Mouse (Mus musculus): Measurements from ENCODE around the gene Rbm34.
A peak's percentile ranks its signal among the peaks of the same experiment; 100 is the strongest.
"Not testable (repeated sequence)": the region's sequence is repeated elsewhere in the genome, so short reads cannot be mapped to it uniquely, and the experiment has no call there.

Rbm34 gene

GRCm38 (mm10) chr8:126919703-126920102 is 51.2 kb downstream of the Rbm34 start:
- no peak for DNase-seq (ENCODE audit: low spot score in 2 of 2)

GRCm38 (mm10) chr8:126919255-126919654 is 51.6 kb downstream of the Rbm34 start:
- DNase-seq (ENCODE audit: low spot score in 2 of 2), result no peak

DNA sequence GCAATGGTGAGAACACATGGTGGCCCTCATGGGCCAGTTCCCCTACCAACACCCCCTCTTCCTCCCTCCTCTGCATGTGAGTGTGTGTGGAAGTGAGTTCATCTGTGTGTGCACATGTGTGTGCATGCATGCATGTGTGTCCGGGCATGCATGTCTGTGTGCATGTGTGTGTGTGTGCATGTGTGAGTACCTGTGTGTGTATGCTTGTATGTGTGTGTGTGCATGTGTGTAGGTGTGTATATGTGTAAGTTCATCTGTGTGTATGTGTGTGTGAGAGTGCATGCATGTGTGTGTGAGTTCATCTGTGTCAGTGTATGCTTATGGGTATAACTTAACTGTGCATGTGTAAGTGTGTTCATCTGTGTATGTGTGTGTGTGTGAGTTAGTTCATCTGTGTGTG is 52.5 kb downstream of the Rbm34 start:
- no peak for DNase-seq (ENCODE audit: low spot score in 2 of 2)

DNA sequence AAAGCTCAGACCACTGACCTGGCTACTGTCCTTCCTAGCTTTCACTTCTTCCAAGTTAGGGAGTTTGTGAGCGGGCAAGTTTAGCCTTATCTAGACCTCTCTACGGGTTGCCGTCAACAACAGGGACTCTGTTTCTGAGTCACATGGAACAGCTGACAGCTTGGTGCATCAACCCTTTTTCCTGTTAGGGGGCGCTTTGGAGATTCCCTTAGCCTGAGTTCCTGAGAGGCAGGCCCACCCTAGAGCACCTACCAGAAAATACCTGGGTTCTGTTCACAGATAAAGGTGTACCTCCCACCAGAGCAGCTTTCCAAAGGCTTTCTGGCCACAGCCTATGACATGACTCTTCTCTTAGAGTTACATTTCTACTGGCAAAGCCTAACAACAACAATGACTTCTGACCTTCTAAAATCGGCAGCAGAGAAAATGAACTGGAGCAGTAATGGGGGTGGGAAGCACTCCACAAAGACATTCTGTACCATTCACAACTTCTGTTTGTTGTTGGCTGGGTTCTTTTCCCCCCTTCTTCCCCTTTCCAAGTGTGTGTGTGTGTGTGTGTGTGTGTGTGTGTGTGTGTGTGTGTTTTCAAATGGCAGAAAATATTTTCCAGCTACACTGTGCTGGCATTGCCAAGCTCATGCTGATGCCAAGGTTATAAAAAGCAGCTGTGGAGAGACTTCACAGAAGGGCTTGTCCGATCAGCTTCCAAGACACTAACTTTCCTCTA is 53.5 kb downstream of the Rbm34 start:
- no peak for DNase-seq (ENCODE audit: low spot score in 2 of 2)

- DNase-seq (ENCODE audit: low spot score in 2 of 2), result no peak
Measured at GRCm38 (mm10) chr8:126916611-126917010, 54.3 kb downstream of the Rbm34 start.

GRCm38 (mm10) chr8:126914609-126915375 is 56.1 kb downstream of the Rbm34 start:
- DNase-seq (ENCODE audit: low spot score in 2 of 2), result no peak

DNA sequence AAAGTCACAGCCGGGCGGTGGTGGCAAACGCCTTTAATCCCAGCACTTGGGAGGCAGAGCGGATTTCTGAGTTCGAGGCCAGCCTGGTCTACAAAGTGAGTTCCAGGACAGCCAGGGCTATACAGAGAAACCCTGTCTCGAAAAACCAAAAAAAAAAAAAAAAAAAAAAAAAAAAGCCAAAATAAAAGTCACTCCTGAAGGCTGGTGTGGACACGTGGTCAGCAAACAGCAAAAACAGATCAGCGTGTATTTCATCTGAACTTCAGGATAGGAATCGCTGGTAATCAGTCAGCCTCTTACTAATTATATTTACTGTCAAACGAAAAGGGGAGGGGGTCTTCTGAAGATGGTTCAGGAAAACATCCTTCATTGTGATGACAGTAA is 56.8 kb downstream of the Rbm34 start:
- not testable (repeated sequence) for DNase-seq (ENCODE audit: low spot score in 2 of 2)

- peak in 1 of 2 experiments; percentile 76 for DNase-seq (ENCODE audit: low spot score in 2 of 2)
Measured at GRCm38 (mm10) chr8:126913241-126914106, 57.4 kb downstream of the Rbm34 start.

DNA sequence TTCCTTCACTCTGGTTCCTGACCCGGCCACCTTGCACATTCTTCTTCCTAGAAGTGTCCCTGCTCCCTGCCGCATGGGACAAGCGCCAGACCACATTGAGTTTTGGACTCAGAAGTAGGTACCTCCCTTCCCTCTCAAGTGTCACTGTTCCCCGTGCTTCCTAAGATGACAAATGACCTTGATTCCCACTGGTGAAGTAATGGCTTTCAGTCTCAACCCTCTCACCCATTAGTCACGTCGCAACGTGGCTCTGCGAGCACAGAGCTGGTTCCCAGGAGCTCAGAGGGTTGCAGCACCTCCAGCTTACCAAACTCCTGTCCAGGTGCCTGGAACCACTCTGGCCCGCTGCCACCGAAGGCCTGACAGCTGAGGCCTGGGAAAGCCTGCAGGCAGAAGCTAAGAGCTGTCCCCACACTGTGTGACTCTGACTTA is 61.5 kb downstream of the Rbm34 start:
- peak in 1 of 2 experiments; percentile 65 for DNase-seq (ENCODE audit: low spot score in 2 of 2)

- no peak for DNase-seq (ENCODE audit: low spot score in 2 of 2)
Measured at GRCm38 (mm10) chr8:126908805-126909204, 62.1 kb downstream of the Rbm34 start.

DNA sequence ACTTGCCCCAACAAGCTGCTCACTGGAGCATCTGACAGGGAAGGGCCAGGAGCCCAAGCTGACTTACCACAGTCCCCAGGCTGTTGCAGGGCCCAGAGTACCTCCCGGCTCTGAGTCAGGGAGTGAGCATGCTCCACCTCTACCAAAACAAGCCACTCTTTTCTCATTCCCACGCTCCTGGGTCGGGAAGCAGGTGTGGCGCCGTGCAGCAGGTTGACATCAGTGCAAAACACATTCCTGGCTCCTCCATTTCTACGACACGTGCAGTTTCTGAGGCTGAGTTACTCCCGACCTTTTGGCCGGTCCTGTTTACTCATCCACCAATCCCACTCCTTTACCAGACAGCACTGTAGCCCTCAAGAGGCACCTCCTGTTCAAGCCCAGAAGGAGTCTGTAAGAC is 62.9 kb downstream of the Rbm34 start:
- DNase-seq (ENCODE audit: low spot score in 2 of 2), result no peak

DNA sequence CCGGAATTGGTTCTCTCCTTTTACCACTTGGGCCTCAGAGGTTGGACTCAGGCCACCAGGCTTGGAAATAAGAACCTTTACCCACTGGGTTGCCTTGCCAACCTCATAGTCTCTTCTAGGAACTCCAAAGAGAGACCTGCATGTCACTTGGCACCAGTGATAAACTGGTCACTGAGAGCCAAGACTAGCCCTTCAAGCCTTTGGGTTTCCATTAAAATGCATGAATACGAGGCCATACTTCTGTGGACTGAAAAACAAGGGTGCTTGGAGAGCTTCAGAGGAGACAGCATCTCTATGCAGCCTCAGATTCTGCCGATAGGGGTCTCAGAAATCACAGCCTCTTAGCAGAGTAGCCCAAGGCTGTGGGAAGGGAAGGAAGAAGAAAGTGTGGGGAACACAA is 63.5 kb downstream of the Rbm34 start:
- DNase-seq (ENCODE audit: low spot score in 2 of 2), result peak in 1 of 2 experiments; percentile 49

- DNase-seq (ENCODE audit: low spot score in 2 of 2), result no peak
Measured at GRCm38 (mm10) chr8:126905387-126905786, 65.5 kb downstream of the Rbm34 start.

DNA sequence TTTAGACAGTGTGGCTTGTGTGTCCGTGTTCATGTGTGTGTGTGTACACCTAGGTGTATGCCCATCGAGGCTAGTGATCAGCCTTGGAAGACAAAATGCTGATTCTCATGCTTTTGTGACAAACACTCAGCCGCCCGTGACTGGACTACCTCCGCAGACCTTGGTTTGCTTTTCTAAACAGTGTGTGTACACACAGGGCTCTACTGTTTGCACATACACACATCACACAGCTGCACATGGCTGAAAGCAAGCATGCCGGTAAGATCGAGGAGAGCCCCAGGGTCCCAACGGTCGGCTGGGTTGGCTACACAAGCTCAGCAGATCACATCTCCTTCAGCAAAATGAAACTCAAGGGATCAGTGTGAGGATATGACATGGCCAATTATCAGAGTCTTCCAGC is 66.9 kb downstream of the Rbm34 start:
- no peak for DNase-seq (ENCODE audit: low spot score in 2 of 2)

GRCm38 (mm10) chr8:126903224-126903895 is 67.5 kb downstream of the Rbm34 start:
- no peak for DNase-seq (ENCODE audit: low spot score in 2 of 2)

DNA sequence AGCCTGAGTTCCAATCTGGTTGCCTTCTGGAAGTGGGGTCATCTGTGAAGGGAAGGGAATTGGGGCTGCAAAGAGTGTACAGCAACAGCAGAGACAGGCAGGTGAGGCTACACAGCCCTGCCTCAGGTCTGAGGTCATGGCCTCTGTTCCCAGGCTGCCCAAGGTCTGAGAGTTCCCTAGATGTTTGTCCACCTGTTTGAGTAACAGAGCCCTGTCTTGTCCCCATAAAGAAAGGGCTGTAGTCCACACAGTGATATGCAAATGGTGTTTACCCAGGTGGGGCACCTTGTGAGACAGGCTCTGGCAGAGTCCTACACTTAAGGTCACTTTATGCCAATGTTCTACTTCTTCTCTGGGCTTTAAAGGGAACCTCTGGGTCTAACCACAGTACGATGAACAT is 69.3 kb downstream of the Rbm34 start:
- DNase-seq (ENCODE audit: low spot score in 2 of 2), result no peak

DNA sequence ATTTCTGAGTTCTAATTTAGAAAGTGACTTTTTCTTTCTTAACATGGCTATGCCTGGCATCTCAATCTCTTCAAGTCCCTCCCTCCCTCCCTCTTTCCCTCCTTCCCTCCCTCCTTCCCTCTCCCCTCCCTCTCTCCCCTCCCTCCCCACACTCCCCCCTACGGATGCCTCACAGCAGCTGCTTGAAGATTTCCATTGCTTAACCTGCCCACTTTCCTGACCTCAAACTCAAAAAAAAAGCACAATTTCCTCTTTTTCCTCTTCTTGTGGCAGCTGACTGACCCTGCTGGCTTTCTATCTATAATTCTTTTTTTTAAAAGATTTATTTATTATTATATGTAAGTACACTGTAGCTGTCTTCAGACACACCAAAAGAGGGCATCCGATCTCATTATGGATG is 69.8 kb downstream of the Rbm34 start:
- no peak for DNase-seq (ENCODE audit: low spot score in 2 of 2)
